ENCODE assay signal across 7 mouse cellular contexts in the genomic region with DNA sequence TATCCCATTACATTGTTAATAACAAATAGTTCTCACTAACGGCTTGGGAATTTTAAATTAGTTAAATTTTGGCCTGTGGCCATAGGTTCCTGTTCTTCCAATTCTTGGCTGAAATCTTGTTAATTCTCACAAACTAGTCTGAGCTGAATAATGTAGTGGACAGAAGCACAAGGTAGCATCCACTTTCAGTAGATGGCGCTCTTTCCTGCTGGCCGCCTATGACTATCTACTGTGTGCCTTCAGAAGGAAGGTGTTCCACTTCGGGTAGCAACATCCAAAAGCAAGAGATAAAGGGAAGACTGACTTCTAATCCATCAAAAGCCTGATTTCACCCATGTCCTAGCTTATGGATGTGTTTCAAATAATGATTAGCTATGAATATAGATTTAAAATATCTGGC.
DNase-seq lines count a peak whose midpoint lies in the region; ATAC-seq and TF ChIP-seq lines count a peak whose summit lies in the region.

No protein-coding gene starts in this region.

- no peak for TF ChIP-seq EP300 in MEL (IDR thresholded peaks at IDR 0.05; ENCODE audit: low read depth in 1 of 2, low read length in 2 of 2)

- no peak for ATAC-seq in kidney, embryonic 16.5 days (ENCODE audit: low FRiP score, low TSS enrichment)
- ATAC-seq in heart, embryonic 12.5 days (ENCODE audit: insufficient number of reproducible peaks, low FRiP score) = no peak

- WGBS in kidney, embryonic 16.5 days = 46% methylated on average over 4 of the region's 4 CpGs
- WGBS in heart, embryonic 12.5 days = 39% methylated on average over 4 of the region's 4 CpGs

- intact Hi-C loops in left cerebral cortex, adult 2 months (cut with DNase I) = no loop called here
- intact Hi-C loops in gastrocnemius, postnatal 36 days (cut with DNase I) = no loop called here

- no peaks in the 10 kb centered on the region for H3K79me2 ChIP-seq in MEL (ENCODE audit: control insufficient read depth, insufficient read depth, low read length, poor library complexity)

- TF ChIP-seq POLR2A in MEL (IDR thresholded peaks at IDR 0.05; ENCODE audit: control insufficient read depth in 1 of 2, insufficient read depth in 1 of 2, low read depth in 1 of 2, low read length in 2 of 2, poor library complexity in 1 of 2) = no peak

- no peak overlapping the region for H3K4me2 ChIP-seq in kidney, embryonic 16.5 days (replicated peaks; ENCODE audit: low read depth, low read length)
- no peak overlapping the region for H3K4me2 ChIP-seq in heart, embryonic 12.5 days

- peak; percentile 22 for TF ChIP-seq RAD21 in MEL (IDR thresholded peaks at IDR 0.05; ENCODE audit: low read depth, low read length)

- no peak overlapping the region for H3K4me3 ChIP-seq in kidney, embryonic 16.5 days (ENCODE audit: low read length)
- no peak overlapping the region for H3K4me3 ChIP-seq in MEL (ENCODE audit: control insufficient read depth in 1 of 2, insufficient read depth in 1 of 2, low read depth in 2 of 2, low read length in 2 of 2)
- no peak overlapping the region for H3K4me3 ChIP-seq in left cerebral cortex, adult 2 months
- no peak overlapping the region for H3K4me3 ChIP-seq in heart, embryonic 12.5 days

- no peaks in the 10 kb centered on the region for H3K4me1 ChIP-seq in kidney, embryonic 16.5 days (ENCODE audit: insufficient read depth, low read length)
- no peaks in the 10 kb centered on the region for H3K4me1 ChIP-seq in MEL (ENCODE audit: control insufficient read depth in 1 of 2, insufficient read depth in 2 of 2, low read length in 2 of 2)
- H3K4me1 ChIP-seq in heart, embryonic 12.5 days (replicated peaks) = 0 out of 2 replicates have a peak, but pooled peaks cover 4% of the 10 kb centered on the region

- DNase-seq in kidney, postnatal 10 days = peak; percentile 18
- DNase-seq in MEL (ENCODE audit: low read depth, low spot score) = peak; percentile 7
- DNase-seq in adrenal gland, postnatal 25 days = peak; percentile 1
- DNase-seq in left cerebral cortex, adult 2 months (ENCODE audit: extremely low spot score in 1 of 2, low spot score in 2 of 2) = peak; percentile 27 to 28
- no peak for DNase-seq in gastrocnemius, postnatal 36 days

- H3K9ac ChIP-seq in kidney, embryonic 16.5 days (replicated peaks; ENCODE audit: low read length) = no peak overlapping the region
- H3K9ac ChIP-seq in MEL (ENCODE audit: control insufficient read depth, low read depth, low read length, poor library complexity, severe bottlenecking) = no peak overlapping the region
- no peak overlapping the region for H3K9ac ChIP-seq in heart, embryonic 12.5 days

- no peaks in the 10 kb centered on the region for H3K9me3 ChIP-seq in kidney, embryonic 16.5 days (ENCODE audit: low read length)
- no peaks in the 10 kb centered on the region for H3K9me3 ChIP-seq in MEL (replicated peaks; ENCODE audit: insufficient read depth, low read length)
- H3K9me3 ChIP-seq in heart, embryonic 12.5 days (replicated peaks) = 0 out of 2 replicates have a peak, but pooled peaks cover 3% of the 10 kb centered on the region

- H3K36me3 ChIP-seq in kidney, embryonic 16.5 days (ENCODE audit: insufficient read depth, low read length) = no peaks in the 10 kb centered on the region
- no peaks in the 10 kb centered on the region for H3K36me3 ChIP-seq in MEL (ENCODE audit: control insufficient read depth in 1 of 2, insufficient read depth in 2 of 2, low read length in 2 of 2)
- no peaks in the 10 kb centered on the region for H3K36me3 ChIP-seq in heart, embryonic 12.5 days

- H3K27ac ChIP-seq in kidney, embryonic 16.5 days (ENCODE audit: low read length) = no peak overlapping the region
- no peak overlapping the region for H3K27ac ChIP-seq in MEL (ENCODE audit: control insufficient read depth, low read depth, low read length)
- no peak overlapping the region for H3K27ac ChIP-seq in left cerebral cortex, adult 2 months
- no peak overlapping the region for H3K27ac ChIP-seq in heart, embryonic 12.5 days (ENCODE audit: poor library complexity, severe bottlenecking)

- no peaks in the 10 kb centered on the region for H3K27me3 ChIP-seq in kidney, embryonic 16.5 days (ENCODE audit: insufficient read depth, low read length)
- no peaks in the 10 kb centered on the region for H3K27me3 ChIP-seq in MEL (ENCODE audit: control insufficient read depth in 1 of 2, insufficient read depth in 2 of 2, low read length in 2 of 2)
- no peaks in the 10 kb centered on the region for H3K27me3 ChIP-seq in heart, embryonic 12.5 days (replicated peaks)

- peak; percentile 19 to 41 (median 22); a peak in 4 of 6 replicates for TF ChIP-seq CTCF in MEL (IDR thresholded peaks at IDR 0.05 in 2 of 3, conservative IDR thresholded peaks at IDR 0.05 in 1 of 3; ENCODE audit: control insufficient read depth in 1 of 3, insufficient read depth in 1 of 3, low read depth in 2 of 3, low read length in 3 of 3, poor library complexity in 1 of 3, severe bottlenecking in 1 of 3)
- peak; percentile 69 for TF ChIP-seq CTCF in left cerebral cortex, adult 2 months (IDR thresholded peaks at IDR 0.05)

TF ChIP-seq in MEL, 35 proteins besides CTCF, POLR2A, EP300 and RAD21:
- no peak for TF ChIP-seq NRF1 (IDR thresholded peaks at IDR 0.05; ENCODE audit: insufficient read depth, low read depth, low read length, poor library complexity, severe bottlenecking)
- peak; percentile 15; the same call in 1 of the 2 replicates for TF ChIP-seq SMC3 (IDR thresholded peaks at IDR 0.05; ENCODE audit: low read depth, low read length)
TF ChIP-seq in MEL: peak in this region for 1.

Comparison
In these comparisons a context has a peak if more than half of its experiments do, and no peak if none do; other contexts are left out.
1. DNase-seq: peak in kidney, postnatal 10 days (single experiment), MEL (single experiment), adrenal gland, postnatal 25 days (single experiment) and left cerebral cortex, adult 2 months (2 of 2); none in gastrocnemius, postnatal 36 days (0 of 2).